Mouse (Mus musculus) layer of hippocampus, adult 18-20 months (tissue): Measurements from ENCODE around the gene Rasa4. TPM values are rescaled to one million over a fixed set of nuclear protein-coding genes. Genes with fewer than 3 reads are reported as not detected.
"Not testable (repeated sequence)": the region's sequence is repeated elsewhere in the genome, so short reads cannot be mapped to it uniquely, and the experiment has no call there.

Experiments
- DNase-seq, 2 experiments: peaks; one replicate each; pipeline ENCODE4 v3.0.0; 2022; ENCODE audit warnings: low spot score in 2 of 2
- total RNA-seq, 2 experiments: library from RNA; stranded (reverse); gene quantifications; 2 replicates each; pipeline ENCODE4 v1.2.3; 2021

The Rasa4 gene
- total RNA-seq, 2 experiments from 2014 or later = 3.3 to 3.8 TPM

DNA sequence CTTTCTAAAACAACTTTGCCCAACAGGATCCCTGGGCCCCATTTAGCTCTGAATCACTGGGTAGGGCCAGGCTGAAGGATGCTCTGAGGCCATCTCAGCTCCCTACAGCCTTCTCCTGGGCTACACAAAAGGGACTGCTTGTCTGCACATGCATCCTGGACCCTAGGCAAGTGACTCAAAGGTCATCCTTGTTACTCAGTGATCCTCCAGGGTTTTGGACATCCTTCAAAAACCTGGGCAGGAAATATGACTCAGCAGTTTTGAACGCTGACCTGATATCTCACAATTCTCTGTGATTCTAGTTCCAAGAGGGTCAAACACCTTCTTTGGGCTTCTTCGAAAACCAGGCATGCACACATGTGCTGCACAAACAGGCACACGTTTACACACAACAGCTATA lies 25.3 kb downstream of the Rasa4 start:
- no peak for DNase-seq

DNA sequence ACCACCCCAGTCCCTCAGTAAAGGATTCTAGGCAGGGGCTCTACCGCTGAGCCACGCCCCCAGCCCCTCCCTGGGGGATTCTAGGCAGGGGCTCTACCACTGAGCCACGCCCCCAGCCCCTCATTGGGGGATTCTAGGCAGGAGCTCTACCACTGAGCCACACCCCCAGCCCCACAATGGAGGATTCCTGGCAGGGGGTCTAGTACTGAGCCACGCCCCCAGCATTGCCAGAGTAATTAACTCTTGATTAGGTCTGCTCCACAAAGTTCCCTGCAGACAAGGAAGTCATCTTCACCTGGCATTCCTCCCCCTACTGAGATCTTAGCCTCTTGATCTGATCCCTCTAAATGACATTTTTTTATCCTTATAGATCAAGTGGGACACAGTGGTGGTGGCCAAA lies 29.8 kb downstream of the Rasa4 start:
- not testable (repeated sequence) for DNase-seq

DNA sequence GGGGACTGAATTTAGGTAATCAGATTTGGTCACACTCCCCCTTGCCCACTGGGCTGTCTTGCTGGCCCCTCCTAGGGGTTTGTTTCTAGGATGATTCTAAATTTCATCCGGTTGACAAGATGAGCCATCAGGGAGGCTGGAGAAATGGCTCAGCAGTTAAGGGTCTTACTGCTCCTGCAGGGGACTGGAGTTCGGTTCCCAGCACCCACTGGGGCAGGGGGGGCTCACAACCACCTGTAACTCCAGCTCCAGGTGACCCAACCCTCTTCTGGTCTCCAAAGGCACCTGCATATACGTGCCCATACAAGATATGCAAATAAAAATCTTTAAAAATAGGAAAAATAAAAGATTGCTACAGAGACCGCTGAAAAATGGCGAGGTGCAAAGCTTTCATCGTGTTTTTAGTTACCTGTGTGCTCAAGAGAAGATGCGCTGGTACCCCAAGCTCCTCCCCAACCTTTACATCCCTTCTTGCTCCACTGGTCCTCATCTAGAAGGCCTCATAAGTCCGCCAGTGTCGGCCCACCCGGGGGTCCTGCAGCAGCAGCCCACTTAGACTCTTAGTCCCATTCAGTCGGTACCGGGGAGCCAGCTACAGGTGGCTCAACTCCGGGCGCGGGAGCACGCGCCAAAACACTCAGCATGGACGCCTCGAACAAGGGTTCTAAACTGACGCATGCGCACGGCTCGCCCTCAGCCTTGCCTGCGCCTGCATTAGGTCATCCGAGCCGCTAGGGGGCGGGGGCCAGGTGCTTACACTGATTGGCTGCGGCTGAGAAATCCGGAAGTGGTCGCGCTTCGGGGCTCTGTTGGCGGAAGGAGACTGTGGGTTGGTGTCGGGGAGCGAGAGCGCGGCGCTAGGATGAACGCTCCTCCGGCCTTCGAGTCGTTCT lies 32.4 kb downstream of the Rasa4 start, which contains the start of gene Polr2j:
Polr2j (plus strand) TSS at position 741 of the 893 bp plus-strand sequence.
- DNase-seq = peak; percentile 95 to 99

DNA sequence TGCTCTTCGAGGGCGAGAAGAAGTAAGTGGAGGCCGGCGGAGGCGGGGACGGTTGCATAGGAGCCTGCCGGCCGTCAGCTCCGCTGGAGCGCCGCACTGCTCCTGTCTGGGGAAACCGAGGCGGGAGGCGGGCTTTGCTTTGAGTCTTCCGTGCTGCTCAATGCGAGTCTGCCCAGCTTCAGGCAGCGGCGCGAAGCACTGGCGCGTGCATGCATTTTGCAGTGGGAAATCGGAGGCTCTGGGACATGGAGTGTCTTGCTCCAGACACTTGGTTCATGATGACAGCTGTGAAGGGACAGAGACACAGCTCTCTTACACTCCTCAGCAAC lies 33.0 kb downstream of the Rasa4 start:
- no peak for DNase-seq

DNA sequence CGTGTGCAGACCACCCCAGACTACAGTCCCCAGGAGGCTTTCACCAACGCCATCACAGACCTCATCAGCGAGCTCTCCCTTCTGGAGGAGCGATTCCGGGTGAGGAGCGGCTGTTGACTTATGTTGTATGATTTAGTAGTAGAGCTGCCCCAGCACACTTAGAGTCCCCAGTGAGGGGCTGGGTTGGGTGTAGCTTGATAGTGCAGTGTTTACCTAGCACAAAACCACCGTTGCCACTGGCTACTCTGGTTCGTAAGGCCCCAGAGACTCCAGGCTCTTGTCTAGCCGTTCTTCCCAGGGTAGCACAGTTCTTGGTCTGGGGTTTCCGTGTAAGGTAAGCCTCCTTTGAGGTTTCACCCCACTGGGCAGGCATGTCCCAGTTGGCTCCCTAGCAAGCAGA lies 38.4 kb downstream of the Rasa4 start:
- no peak for DNase-seq

DNA sequence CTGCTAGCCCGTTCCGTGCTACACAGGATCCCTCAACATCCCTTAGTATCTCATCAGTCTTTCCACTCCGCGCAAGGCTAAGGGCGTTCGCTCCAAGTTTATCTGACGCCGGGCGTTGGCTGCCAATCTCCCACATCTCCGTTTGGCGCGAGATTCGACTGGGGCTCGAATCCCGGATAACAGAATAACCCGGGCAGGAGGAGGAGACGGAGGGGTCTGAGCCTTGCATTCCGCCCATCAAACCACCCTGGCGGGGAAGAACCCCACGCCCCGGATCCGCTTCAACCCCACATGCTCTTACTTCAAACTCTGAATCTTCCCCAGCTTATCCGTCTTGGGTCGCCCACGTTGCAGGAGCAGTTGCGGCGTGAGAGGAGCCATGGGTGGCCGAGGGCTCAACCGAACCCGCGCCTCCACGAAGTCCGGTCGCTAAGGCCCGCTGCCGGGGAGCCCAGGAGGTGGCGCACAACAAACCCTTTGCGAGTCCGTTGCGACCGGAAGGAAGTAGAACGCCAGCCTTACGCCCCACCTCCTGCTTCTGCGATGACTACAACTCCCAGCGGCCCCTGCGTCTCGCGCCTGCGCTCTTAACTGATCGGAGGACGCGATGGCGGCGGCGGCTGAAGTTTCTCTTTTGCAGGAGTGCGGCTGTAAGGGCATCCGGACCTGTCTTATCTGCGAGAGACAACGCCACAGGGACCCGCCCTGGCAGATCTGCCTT lies 52.0 kb downstream of the Rasa4 start, which contains the start of the genes Lrwd1 and Alkbh4:
Lrwd1 (minus strand) TSS at position 504 of the 721 bp plus-strand sequence.
Alkbh4 (plus strand) TSS at position 576 of the 721 bp plus-strand sequence.
- peak; percentile 92 to 97 for DNase-seq

GRCm38 (mm10) chr5:136136292-136136990 lies 52.7 kb downstream of the Rasa4 start:
- no peak for DNase-seq

GRCm38 (mm10) chr5:136137658-136138274 lies 54.0 kb downstream of the Rasa4 start:
- peak in 1 of 2 experiments; percentile 36 for DNase-seq

DNA sequence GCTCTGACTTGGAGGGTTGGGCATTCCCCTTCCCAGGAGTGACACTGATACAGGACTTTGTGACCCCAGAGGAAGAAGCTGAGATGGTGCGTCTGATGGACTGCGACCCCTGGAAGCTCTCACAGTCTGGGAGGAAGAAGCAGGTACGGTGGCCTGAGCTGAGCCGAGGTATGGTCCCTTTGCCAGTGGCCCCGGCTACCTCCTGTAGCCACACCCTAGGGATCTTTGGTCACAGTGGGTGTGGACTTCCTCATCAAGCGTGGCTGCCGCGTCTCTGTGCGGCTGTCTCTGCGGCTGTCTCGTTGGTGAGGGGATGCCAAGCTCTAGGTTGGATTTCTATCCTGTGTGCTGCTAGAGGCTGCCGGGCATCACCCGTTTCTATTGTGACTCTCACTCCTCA lies 55.7 kb downstream of the Rasa4 start:
- DNase-seq = no peak

- no peak for DNase-seq
Observed at GRCm38 (mm10) chr5:136140057-136140482, 56.4 kb downstream of the Rasa4 start.

DNA sequence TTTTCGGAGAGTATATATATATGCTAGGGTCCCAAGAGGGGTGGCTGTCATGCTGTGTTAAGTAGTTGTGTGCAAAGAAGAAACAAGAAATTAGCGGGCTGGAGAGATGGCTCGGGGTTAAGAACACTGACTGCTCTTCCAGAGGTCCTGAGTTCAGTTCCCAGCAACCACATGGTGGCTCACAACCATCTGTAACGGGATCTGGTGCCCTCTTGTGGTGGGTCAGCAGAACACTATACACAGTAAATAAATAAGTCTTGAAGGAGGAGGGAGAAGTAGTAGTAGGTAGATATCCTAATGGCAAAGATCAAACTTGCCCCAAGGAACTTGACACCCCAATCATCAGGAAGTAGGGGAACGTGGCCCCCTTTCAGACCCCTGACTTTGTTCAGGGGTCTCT lies 59.0 kb downstream of the Rasa4 start:
- DNase-seq = no peak

DNA sequence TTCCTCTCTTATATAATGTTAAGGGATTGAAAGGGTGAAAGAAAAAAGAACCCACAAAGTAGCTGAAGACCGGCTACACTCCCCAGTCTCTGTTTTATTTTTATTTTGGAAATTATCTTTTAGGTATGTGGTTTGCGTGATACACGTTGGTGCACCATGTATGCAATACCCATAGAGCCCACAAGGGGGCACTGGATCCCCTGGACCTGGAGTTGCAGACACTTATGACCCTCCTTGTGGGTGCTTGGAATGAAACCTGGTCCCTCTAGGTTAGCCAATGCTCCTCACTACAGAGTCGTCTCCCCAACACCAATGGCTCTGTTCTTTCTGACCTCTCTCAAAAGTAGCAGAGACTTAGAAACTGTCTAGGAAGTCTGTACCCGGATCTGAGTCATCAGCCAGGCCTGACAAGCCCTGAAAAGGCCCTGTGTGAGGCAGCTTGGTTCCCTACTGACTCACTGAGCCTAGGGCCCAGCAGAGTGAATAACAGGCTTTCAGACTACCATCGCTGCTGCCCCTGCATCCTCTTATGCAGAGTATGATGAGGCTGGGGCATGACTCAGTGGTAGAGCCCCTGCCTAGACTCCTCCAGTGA lies 59.5 kb downstream of the Rasa4 start:
- DNase-seq = no peak

DNA sequence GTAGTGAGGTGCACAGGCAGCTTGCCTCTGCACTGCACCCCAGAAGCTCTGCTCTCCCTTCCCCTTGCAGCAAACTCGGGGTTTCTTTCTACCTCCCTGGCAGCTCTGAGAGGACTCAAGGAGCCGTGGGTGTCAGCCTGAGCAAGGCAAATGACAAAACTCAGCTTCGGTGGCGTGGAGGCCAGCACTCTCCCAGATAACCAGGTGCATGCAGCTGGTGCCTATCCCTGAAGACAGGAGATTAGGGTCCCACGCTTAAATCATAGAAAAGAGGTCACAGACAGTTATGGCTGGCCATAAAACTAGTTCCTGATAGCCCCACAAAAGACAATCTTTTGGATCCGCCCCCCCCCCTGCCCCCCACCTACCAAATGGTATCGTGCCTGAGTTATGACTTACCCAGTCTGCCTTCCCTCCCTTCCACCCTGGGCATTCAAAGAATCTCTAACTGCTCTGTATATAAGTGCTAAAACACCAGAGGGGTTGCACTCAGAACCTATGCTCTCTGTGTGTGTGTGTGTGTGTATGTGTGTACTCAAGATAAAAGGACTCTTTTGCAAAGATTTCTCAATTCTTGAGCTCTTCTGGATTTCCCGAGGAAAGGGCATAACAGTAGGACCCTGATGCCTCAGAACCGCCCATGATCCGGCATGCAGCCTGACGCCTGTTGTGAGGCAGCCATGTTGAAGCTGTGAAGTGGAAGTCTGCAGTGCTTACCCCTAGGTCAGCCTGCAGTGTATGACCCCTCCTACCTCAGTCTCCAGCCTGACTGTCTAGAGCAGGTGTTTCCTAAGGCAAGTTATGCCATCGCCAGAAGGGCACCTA lies 61.1 kb downstream of the Rasa4 start:
- no peak for DNase-seq

GRCm38 (mm10) chr5:136146936-136147335 lies 63.2 kb downstream of the Rasa4 start:
- DNase-seq = no peak

DNA sequence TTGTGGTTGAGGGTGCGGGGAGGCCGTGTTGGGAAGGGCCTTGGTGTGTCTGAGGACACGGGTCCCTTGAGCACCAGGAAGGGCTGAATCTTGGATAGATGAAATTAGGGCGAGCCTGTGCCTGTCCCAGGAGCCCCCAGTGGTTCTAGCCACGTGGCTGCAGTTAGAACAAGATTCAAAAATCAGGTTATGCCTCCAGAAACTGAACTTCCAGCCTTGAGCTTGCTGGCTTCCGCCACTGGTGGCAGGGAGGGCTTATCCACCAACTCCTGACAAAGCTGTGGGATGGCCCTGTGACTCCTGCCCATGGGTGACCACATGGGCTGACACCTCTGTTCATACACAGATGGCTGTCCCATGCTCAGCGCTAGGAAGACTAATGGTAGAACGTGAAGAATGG lies 64.0 kb downstream of the Rasa4 start:
- no peak for DNase-seq

DNA sequence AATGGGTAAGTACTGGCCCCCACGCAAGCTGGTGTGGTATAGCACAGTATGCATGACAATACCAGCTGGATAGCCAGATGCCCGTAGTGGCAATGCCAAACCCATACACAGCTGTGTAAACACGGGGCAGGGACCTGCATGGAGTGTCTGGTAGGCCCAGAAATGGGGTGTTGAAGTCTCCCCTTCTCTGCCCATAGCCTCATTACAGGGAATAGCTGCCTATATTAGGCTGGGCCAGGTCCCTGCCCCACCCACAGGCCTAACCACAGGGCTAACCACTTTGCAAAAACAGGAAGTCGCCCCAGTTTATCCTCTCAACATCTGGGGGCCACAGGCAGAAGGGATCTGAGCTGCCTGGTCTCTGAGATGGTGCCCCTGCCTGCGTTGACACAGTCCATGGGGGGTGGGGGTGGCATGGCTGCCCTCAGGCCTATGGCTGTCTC lies 65.4 kb downstream of the Rasa4 start:
- DNase-seq = not testable (repeated sequence)

- DNase-seq = no peak
Observed at GRCm38 (mm10) chr5:136152365-136152764, 68.6 kb downstream of the Rasa4 start.

GRCm38 (mm10) chr5:136155399-136155798 lies 71.7 kb downstream of the Rasa4 start:
- DNase-seq = no peak

DNA sequence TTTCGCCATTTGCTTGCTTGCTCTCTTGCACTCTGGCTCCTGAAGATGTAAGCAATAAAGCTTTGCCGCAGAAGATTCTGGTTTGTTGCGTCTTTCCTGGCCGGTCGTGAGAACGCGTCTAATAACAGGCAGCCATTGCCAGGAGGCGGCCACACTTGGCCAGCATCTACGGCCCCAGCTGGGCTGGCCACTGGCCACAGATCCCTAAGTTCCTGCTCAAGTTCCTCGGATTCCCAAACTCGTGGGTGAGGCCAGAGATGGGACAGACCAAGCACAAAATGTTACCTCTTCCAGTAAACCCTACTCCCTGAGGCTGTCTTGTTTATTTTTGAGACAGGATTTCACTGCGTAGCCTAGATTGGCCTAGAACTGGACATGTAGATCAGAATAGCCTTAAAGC lies 76.4 kb downstream of the Rasa4 start:
- DNase-seq = not testable (repeated sequence)
